Mouse (Mus musculus): ENCODE data around the gene Imp3. TPM values are rescaled to one million over a fixed set of nuclear protein-coding genes. Genes with fewer than 3 reads are reported as not detected.

Imp3 gene
- polyA plus RNA-seq, 1 experiment from 2014 or later, result 73.9 TPM

DNA sequence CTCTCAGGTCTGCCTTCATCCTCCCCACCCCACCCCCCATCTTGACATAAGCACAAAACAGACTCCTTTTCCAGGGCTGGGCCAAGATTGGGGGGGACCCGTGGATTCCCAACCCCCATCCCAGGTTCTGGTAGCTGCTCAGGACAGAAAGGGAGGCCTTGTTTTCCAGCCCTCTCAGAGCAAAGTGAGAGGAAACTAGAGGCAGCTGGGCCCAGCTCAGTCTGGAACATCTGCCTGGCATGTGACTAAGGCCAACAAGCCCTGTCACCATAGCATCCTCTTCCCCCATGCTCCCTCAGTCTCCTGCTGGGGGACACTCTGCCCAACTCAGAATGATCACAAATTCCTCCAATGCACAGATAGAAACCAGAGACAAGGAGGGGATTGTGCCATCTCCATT lies 22.2 kb upstream of the Imp3 start:
- no peak overlapping the region for H3K9ac ChIP-seq (ENCODE audit: low read length)
- H3K9me3 ChIP-seq (replicated peaks; ENCODE audit: control insufficient read depth, low read length), result no peaks in the 10 kb centered on the region
- H3K4me1 ChIP-seq (ENCODE audit: control insufficient read depth, insufficient read depth, low read length), result peaks cover 3% of the 10 kb centered on the region; the same call in 1 of the 2 replicates
- no peak overlapping the region for H3K4me2 ChIP-seq (ENCODE audit: low read depth, low read length)
- no peak overlapping the region for H3K4me3 ChIP-seq (replicated peaks; ENCODE audit: low read length)
- WGBS, result 80% methylated on average over 1 of the region's 1 CpGs
- H3K27me3 ChIP-seq (ENCODE audit: control insufficient read depth, insufficient read depth, low read length), result no peaks in the 10 kb centered on the region
- peaks cover 26% of the 10 kb centered on the region for H3K36me3 ChIP-seq (ENCODE audit: control insufficient read depth, insufficient read depth, low read length)
- no peak for ATAC-seq (ENCODE audit: insufficient read depth, low FRiP score)
- H3K27ac ChIP-seq (ENCODE audit: low read length), result no peak overlapping the region

GRCm38 (mm10) chr9:56915695-56916410 lies 21.4 kb upstream of the Imp3 start:
- Histone ChIP-seq H3K4me3 (replicated peaks; ENCODE audit: low read length) (no peak overlapping the region), H3K4me1 (ENCODE audit: control insufficient read depth, insufficient read depth, low read length) (peaks cover 3% of the 10 kb centered on the region; the same call in 1 of the 2 replicates), H3K36me3 (ENCODE audit: control insufficient read depth, insufficient read depth, low read length) (peaks cover 26% of the 10 kb centered on the region), H3K27me3 (ENCODE audit: control insufficient read depth, insufficient read depth, low read length) (no peaks in the 10 kb centered on the region), H3K27ac (ENCODE audit: low read length) (no peak overlapping the region), H3K4me2 (ENCODE audit: low read depth, low read length) (no peak overlapping the region), H3K9me3 (replicated peaks; ENCODE audit: control insufficient read depth, low read length) (no peaks in the 10 kb centered on the region), H3K9ac (ENCODE audit: low read length) (no peak overlapping the region)
- no peak for ATAC-seq (ENCODE audit: insufficient read depth, low FRiP score)
- WGBS, result 66% methylated on average over 5 of the region's 5 CpGs

DNA sequence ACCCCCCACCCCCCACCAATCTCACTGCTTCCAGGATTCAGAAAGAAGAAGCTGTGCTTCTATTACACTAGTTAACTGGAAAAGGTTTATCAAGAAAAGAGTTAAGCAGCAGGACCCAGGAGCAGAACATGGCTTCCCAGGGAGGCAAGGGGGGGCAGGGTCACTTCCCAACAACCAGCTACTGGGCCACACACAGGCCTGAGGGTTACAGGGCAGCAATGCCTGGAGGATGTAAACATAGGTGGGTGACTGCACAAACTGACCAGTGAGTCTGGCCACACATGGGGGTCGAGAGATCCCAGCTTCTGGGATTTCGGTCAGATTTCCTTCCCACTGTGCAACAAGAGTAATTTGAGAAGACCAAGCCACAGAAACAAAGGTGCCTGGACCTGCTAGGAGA lies 20.1 kb upstream of the Imp3 start:
- Histone ChIP-seq H3K27ac (ENCODE audit: low read length) (no peak overlapping the region), H3K36me3 (ENCODE audit: control insufficient read depth, insufficient read depth, low read length) (peaks cover 34% of the 10 kb centered on the region), H3K9me3 (replicated peaks; ENCODE audit: control insufficient read depth, low read length) (no peaks in the 10 kb centered on the region; the same call in 1 of the 2 replicates), H3K4me3 (replicated peaks; ENCODE audit: low read length) (no peak overlapping the region), H3K27me3 (ENCODE audit: control insufficient read depth, insufficient read depth, low read length) (no peaks in the 10 kb centered on the region), H3K9ac (ENCODE audit: low read length) (no peak overlapping the region), H3K4me2 (ENCODE audit: low read depth, low read length) (no peak overlapping the region), H3K4me1 (ENCODE audit: control insufficient read depth, insufficient read depth, low read length) (peaks cover 3% of the 10 kb centered on the region; the same call in 1 of the 2 replicates)
- no peak for ATAC-seq (ENCODE audit: insufficient read depth, low FRiP score)
- 79% methylated on average over 2 of the region's 2 CpGs for WGBS

- Histone ChIP-seq H3K27me3 (ENCODE audit: control insufficient read depth, insufficient read depth, low read length) (no peaks in the 10 kb centered on the region), H3K9me3 (replicated peaks; ENCODE audit: control insufficient read depth, low read length) (no peaks in the 10 kb centered on the region; the same call in 1 of the 2 replicates), H3K4me1 (ENCODE audit: control insufficient read depth, insufficient read depth, low read length) (peaks cover 9% of the 10 kb centered on the region; the same call in 1 of the 2 replicates), H3K9ac (ENCODE audit: low read length) (no peak overlapping the region), H3K27ac (ENCODE audit: low read length) (no peak overlapping the region), H3K4me3 (replicated peaks; ENCODE audit: low read length) (no peak overlapping the region), H3K4me2 (ENCODE audit: low read depth, low read length) (no peak overlapping the region), H3K36me3 (ENCODE audit: control insufficient read depth, insufficient read depth, low read length) (peaks cover 37% of the 10 kb centered on the region)
- ATAC-seq (ENCODE audit: insufficient read depth, low FRiP score), result no peak
- 91% methylated on average over 13 of the region's 13 CpGs for WGBS
Observed at GRCm38 (mm10) chr9:56918466-56918865, 18.8 kb upstream of the Imp3 start.

DNA sequence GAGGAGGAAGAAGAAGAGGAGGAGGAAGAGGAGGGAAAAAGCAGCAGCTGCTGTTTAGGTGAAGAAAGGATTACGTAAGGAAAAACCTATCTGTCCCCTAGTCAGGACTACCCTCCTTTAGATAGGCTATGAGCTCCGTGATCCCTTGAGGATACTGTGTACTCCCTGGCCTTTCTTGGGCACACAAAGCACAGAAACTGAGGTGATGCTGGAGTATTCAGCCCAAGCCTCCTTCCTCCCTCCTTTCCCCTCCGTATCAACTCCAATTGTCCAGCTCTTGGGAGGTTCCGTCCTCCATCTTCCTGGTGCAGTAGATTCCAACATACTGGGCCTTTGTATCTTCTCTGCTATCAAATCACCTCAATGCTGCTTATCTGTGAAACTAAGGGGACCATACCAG lies 14.5 kb upstream of the Imp3 start:
- WGBS, result 91% methylated on average over 4 of the region's 4 CpGs
- H3K27me3 ChIP-seq (ENCODE audit: control insufficient read depth, insufficient read depth, low read length), result no peaks in the 10 kb centered on the region
- H3K9ac ChIP-seq (ENCODE audit: low read length), result no peak overlapping the region
- 0 out of 2 replicates have a peak overlapping the region, but pooled peaks have one; percentile 44 for H3K4me3 ChIP-seq (replicated peaks; ENCODE audit: low read length)
- no peak overlapping the region for H3K27ac ChIP-seq (ENCODE audit: low read length)
- peaks cover 44% of the 10 kb centered on the region for H3K4me1 ChIP-seq (ENCODE audit: control insufficient read depth, insufficient read depth, low read length)
- peaks cover 21% of the 10 kb centered on the region for H3K36me3 ChIP-seq (ENCODE audit: control insufficient read depth, insufficient read depth, low read length)
- no peaks in the 10 kb centered on the region; the same call in 1 of the 2 replicates for H3K9me3 ChIP-seq (replicated peaks; ENCODE audit: control insufficient read depth, low read length)
- peak overlapping the region; percentile 89 for H3K4me2 ChIP-seq (ENCODE audit: low read depth, low read length)
- ATAC-seq (ENCODE audit: insufficient read depth, low FRiP score), result no peak

DNA sequence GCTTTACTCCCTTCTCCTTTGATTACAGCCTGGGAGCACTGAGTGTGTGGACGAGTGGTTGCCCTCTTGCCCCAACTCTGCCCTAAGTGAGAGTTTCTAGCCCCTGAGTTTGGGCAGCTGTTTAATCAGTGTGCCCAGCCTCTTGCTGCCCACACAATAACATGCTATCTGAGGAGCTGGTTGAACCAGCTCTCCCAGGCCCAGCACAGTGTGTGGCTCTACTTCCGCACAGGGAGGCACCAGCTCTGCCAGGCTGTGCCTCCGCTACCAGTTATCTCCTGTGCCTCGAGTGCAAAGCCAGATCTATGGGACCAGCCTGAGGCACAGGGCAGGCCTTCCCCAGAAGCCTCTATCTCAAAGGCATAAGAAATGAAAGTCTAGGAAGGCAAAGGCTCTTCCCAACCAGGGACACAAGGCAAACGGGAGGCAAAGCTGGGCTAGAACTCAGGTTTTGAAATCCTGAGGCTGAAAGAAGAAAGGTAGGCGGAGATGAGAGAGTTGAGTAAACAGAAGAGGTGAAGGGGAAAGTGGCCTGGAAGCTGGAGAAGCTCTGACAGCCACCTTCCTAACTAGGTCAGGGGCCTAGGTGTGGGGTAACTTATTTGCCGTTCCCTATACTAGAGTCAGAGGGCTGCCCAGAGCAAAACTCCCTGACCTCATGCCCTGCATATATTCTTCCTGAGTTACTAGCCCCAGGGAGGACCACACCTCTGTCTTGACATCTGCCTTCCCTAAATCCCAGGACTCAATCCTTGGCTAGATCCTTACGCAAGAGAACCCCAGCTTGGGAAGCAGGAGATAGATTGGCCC lies 13.2 kb upstream of the Imp3 start:
- Histone ChIP-seq H3K4me2 (ENCODE audit: low read depth, low read length) (peak overlapping the region; percentile 89), H3K4me3 (replicated peaks; ENCODE audit: low read length) (peak overlapping the region; percentile 44), H3K27ac (ENCODE audit: low read length) (peak overlapping the region; percentile 85), H3K27me3 (ENCODE audit: control insufficient read depth, insufficient read depth, low read length) (no peaks in the 10 kb centered on the region), H3K36me3 (ENCODE audit: control insufficient read depth, insufficient read depth, low read length) (peaks cover 13% of the 10 kb centered on the region), H3K4me1 (ENCODE audit: control insufficient read depth, insufficient read depth, low read length) (peaks cover 40% of the 10 kb centered on the region), H3K9ac (ENCODE audit: low read length) (peak overlapping the region; percentile 62), H3K9me3 (replicated peaks; ENCODE audit: control insufficient read depth, low read length) (no peaks in the 10 kb centered on the region; the same call in 1 of the 2 replicates)
- ATAC-seq (ENCODE audit: insufficient read depth, low FRiP score), result peak; percentile 23; the same call in 1 of the 2 replicates
- 37% methylated on average over 8 of the region's 8 CpGs for WGBS

DNA sequence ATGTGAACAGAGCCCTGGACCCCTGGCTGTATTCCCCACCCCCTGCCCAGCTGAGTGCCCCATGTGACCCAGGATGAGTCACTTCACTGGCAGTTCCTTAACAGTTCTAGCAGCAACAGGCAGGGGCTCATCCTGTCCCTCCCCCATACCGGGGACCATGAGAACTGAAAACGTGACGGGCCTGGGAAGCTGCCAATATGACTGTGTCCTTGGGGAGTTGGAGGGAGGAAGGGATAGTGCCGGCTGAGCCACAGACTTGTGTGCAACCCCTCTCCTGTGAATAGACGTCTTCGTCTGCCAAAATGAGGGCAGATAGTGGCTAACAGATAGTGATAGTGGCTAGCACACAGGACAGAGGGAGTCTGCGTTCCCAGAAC lies 12.6 kb upstream of the Imp3 start:
- Histone ChIP-seq H3K4me2 (ENCODE audit: low read depth, low read length) (peak overlapping the region; percentile 89), H3K4me1 (ENCODE audit: control insufficient read depth, insufficient read depth, low read length) (peaks cover 40% of the 10 kb centered on the region), H3K27me3 (ENCODE audit: control insufficient read depth, insufficient read depth, low read length) (no peaks in the 10 kb centered on the region), H3K9me3 (replicated peaks; ENCODE audit: control insufficient read depth, low read length) (no peaks in the 10 kb centered on the region; the same call in 1 of the 2 replicates), H3K9ac (ENCODE audit: low read length) (peak overlapping the region; percentile 62), H3K36me3 (ENCODE audit: control insufficient read depth, insufficient read depth, low read length) (peaks cover 13% of the 10 kb centered on the region), H3K4me3 (replicated peaks; ENCODE audit: low read length) (peak overlapping the region; percentile 44), H3K27ac (ENCODE audit: low read length) (peak overlapping the region; percentile 85)
- 10% methylated on average over 7 of the region's 7 CpGs for whole genome bisulfite sequencing
- peak; percentile 48 for ATAC-seq (ENCODE audit: insufficient read depth, low FRiP score)

- Histone ChIP-seq H3K27me3 (ENCODE audit: control insufficient read depth, insufficient read depth, low read length) (no peaks in the 10 kb centered on the region), H3K27ac (ENCODE audit: low read length) (peak overlapping the region; percentile 85), H3K9me3 (replicated peaks; ENCODE audit: control insufficient read depth, low read length) (no peaks in the 10 kb centered on the region; the same call in 1 of the 2 replicates), H3K36me3 (ENCODE audit: control insufficient read depth, insufficient read depth, low read length) (peaks cover 11% of the 10 kb centered on the region), H3K4me1 (ENCODE audit: control insufficient read depth, insufficient read depth, low read length) (peaks cover 40% of the 10 kb centered on the region), H3K9ac (ENCODE audit: low read length) (peak overlapping the region; percentile 62), H3K4me3 (replicated peaks; ENCODE audit: low read length) (peak overlapping the region; percentile 44), H3K4me2 (ENCODE audit: low read depth, low read length) (peak overlapping the region; percentile 89)
- no peak for ATAC-seq (ENCODE audit: insufficient read depth, low FRiP score)
- WGBS, result 66% methylated on average over 26 of the region's 26 CpGs
Observed at GRCm38 (mm10) chr9:56925291-56926024, 11.8 kb upstream of the Imp3 start.
